In the genomic region with DNA sequence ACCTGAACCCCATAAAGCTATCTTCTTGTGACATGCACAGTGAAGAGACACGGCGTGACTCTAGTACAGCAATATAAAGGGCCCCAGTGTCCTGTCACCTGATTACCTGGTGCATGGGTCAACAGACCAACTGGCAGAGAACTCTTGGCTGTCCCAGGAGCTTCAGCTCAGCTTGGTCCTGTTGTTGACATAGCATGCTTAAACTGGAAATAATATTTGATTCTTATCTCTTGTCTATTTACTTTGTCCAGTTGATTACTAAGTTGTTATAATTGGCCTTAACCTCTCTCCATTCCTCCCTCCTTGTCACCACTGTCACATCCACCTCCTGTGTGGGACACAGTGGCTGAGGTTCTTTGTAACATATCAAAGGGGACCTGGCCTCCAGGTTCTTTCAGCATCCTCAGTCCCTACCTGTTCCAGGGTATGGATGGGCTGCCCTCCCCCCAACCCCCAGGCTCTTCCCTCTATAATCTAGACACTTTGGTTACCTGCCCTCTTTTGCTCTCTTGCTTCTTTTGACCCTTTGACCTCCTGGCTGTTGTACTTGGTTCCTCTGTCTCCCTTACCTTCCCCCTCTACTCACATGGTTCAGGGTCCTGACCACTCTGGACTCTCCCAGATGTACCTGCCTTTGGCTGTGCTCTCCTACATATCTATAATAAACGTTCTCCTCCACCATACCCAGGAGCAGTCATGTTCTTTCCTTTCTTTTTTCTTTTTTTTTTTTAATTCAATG, we compare ENCODE assay signal across 28 mouse cellular contexts. TPM values are rescaled to one million over a fixed set of nuclear protein-coding genes. Genes with fewer than 3 reads are reported as not detected.
A peak's percentile ranks its signal among the peaks of the same experiment; 100 is the strongest.
DNase-seq lines count a peak whose midpoint lies in the region; ATAC-seq and TF ChIP-seq lines count a peak whose summit lies in the region.
"Had no signal": no experiment of that assay in that cellular context is flagged by ENCODE, and none has a peak within 500 bp of the region (broad histone marks: within the 10 kb centered on the region; RNA-seq: fewer than 3 reads in every experiment).

No protein-coding gene starts in this region.

- ATAC-seq in liver, embryonic 12.5 days: no peak
- ATAC-seq in liver, embryonic 11.5 days (replicated peaks; ENCODE audit: low FRiP score): no peak
- no peak for ATAC-seq in forebrain, postnatal 0 days
- ATAC-seq: activated CD4-positive, CD25-positive, alpha-beta regulatory T cell, adult 4 months; forebrain, embryonic 13.5 days; forebrain, embryonic 16.5 days had no signal

- peak; percentile 84 for DNase-seq in heart, adult 11 months
- no peak for DNase-seq in heart, postnatal 25 days (ENCODE audit: low spot score)
- no peak for DNase-seq in liver, embryonic 11.5 days (ENCODE audit: low spot score)
- DNase-seq in yolk sac, embryonic 10.5 days (ENCODE audit: low spot score): peak; percentile 44
- no peak for DNase-seq in natural killer cell, adult 2 months (ENCODE audit: low spot score in 2 of 2)
- no peak for DNase-seq in forebrain, postnatal 0 days
- DNase-seq: adrenal gland, adult 8-10 months; adrenal gland, postnatal 25 days; cerebellum, adult 11-12 months; cerebellum, adult 8-10 months; cerebellum, postnatal 14 days; gastrocnemius, postnatal 25 days; heart, adult 2 months; heart, postnatal 14 days had no signal

- no peaks in the 10 kb centered on the region for H3K9me3 ChIP-seq in liver, embryonic 12.5 days (replicated peaks)
- H3K9me3 ChIP-seq in liver, embryonic 11.5 days (ENCODE audit: control insufficient read depth, low read length): no peaks in the 10 kb centered on the region
- H3K9me3 ChIP-seq in forebrain, postnatal 0 days (ENCODE audit: low read length): no peaks in the 10 kb centered on the region
- H3K9me3 ChIP-seq: forebrain, embryonic 10.5 days; forebrain, embryonic 13.5 days; heart, embryonic 10.5 days; heart, embryonic 13.5 days; hindbrain, embryonic 12.5 days; hindbrain, embryonic 15.5 days had no signal

- peaks cover 33% of the 10 kb centered on the region for H3K4me1 ChIP-seq in liver, embryonic 12.5 days
- peaks cover 2% of the 10 kb centered on the region; the same call in 1 of the 2 replicates for H3K4me1 ChIP-seq in liver, embryonic 11.5 days (replicated peaks; ENCODE audit: control insufficient read depth, insufficient read depth, low read length)
- H3K4me1 ChIP-seq in small intestine, adult 2 months (ENCODE audit: control insufficient read depth, insufficient read depth, insufficient read length, low read length): peaks cover 15% of the 10 kb centered on the region; the same call in 1 of the 2 replicates
- no peaks in the 10 kb centered on the region for H3K4me1 ChIP-seq in forebrain, postnatal 0 days (ENCODE audit: insufficient read depth)
- H3K4me1 ChIP-seq: forebrain, embryonic 10.5 days; forebrain, embryonic 13.5 days; heart, embryonic 10.5 days; heart, embryonic 13.5 days; hindbrain, embryonic 12.5 days; hindbrain, embryonic 15.5 days had no signal

- H3K27me3 ChIP-seq in liver, embryonic 12.5 days (replicated peaks): no peaks in the 10 kb centered on the region
- H3K27me3 ChIP-seq in liver, embryonic 11.5 days (replicated peaks; ENCODE audit: control insufficient read depth, insufficient read depth, low read length): no peaks in the 10 kb centered on the region
- no peaks in the 10 kb centered on the region for H3K27me3 ChIP-seq in small intestine, adult 2 months (ENCODE audit: control insufficient read depth, insufficient read depth, low read length)
- H3K27me3 ChIP-seq in forebrain, postnatal 0 days (ENCODE audit: insufficient read depth, low read length): no peaks in the 10 kb centered on the region
- H3K27me3 ChIP-seq: forebrain, embryonic 13.5 days; heart, embryonic 13.5 days; hindbrain, embryonic 12.5 days; hindbrain, embryonic 15.5 days had no signal

- no peak for TF ChIP-seq POLR2A in small intestine, adult 2 months (IDR thresholded peaks at IDR 0.05; ENCODE audit: low read depth, low read length)

- H3K4me2 ChIP-seq in liver, embryonic 12.5 days: no peak overlapping the region
- no peak overlapping the region for H3K4me2 ChIP-seq in liver, embryonic 11.5 days
- no peak overlapping the region for H3K4me2 ChIP-seq in forebrain, postnatal 0 days (ENCODE audit: low read depth)
- H3K4me2 ChIP-seq: forebrain, embryonic 13.5 days; heart, embryonic 13.5 days; hindbrain, embryonic 12.5 days; hindbrain, embryonic 15.5 days had no signal

- H3K9ac ChIP-seq in liver, embryonic 12.5 days: no peak overlapping the region
- H3K9ac ChIP-seq in liver, embryonic 11.5 days (ENCODE audit: low read depth, low read length): no peak overlapping the region
- H3K9ac ChIP-seq in forebrain, postnatal 0 days: no peak overlapping the region
- H3K9ac ChIP-seq: forebrain, embryonic 13.5 days; heart, embryonic 13.5 days; hindbrain, embryonic 12.5 days; hindbrain, embryonic 15.5 days had no signal

- no peak overlapping the region for H3K4me3 ChIP-seq in liver, embryonic 12.5 days
- H3K4me3 ChIP-seq in liver, embryonic 11.5 days (ENCODE audit: low read depth, low read length): no peak overlapping the region
- H3K4me3 ChIP-seq in small intestine, adult 2 months (ENCODE audit: low read depth, low read length): no peak overlapping the region
- no peak overlapping the region for H3K4me3 ChIP-seq in forebrain, postnatal 0 days (ENCODE audit: low read depth, low read length)
- H3K4me3 ChIP-seq: forebrain, embryonic 10.5 days; forebrain, embryonic 13.5 days; heart, adult 2 months; heart, embryonic 10.5 days; heart, embryonic 13.5 days; hindbrain, embryonic 12.5 days; hindbrain, embryonic 15.5 days had no signal

- 64% methylated on average over 3 of the region's 3 CpGs for WGBS in liver, embryonic 12.5 days (ENCODE audit: insufficient replicate concordance)
- WGBS in liver, embryonic 11.5 days: 72% methylated on average over 3 of the region's 3 CpGs
- 49% methylated on average over 3 of the region's 3 CpGs for WGBS in small intestine, adult 2 months
- WGBS in forebrain, postnatal 0 days: 90% methylated on average over 3 of the region's 3 CpGs

- H3K36me3 ChIP-seq in liver, embryonic 12.5 days: no peaks in the 10 kb centered on the region
- no peaks in the 10 kb centered on the region for H3K36me3 ChIP-seq in liver, embryonic 11.5 days (ENCODE audit: control insufficient read depth, insufficient read depth, low read length)
- no peaks in the 10 kb centered on the region for H3K36me3 ChIP-seq in small intestine, adult 2 months (ENCODE audit: control insufficient read depth, insufficient read depth, low read length)
- H3K36me3 ChIP-seq in forebrain, postnatal 0 days (ENCODE audit: insufficient read depth): no peaks in the 10 kb centered on the region
- H3K36me3 ChIP-seq: forebrain, embryonic 10.5 days; heart, embryonic 10.5 days; heart, embryonic 13.5 days; hindbrain, embryonic 12.5 days; hindbrain, embryonic 15.5 days had no signal

- intact Hi-C loops in heart, postnatal 25 days (cut with DNase I): no loop called here

- peak overlapping the region; percentile 26; the same call in 1 of the 2 replicates for H3K27ac ChIP-seq in liver, embryonic 12.5 days
- H3K27ac ChIP-seq in liver, embryonic 11.5 days (ENCODE audit: low read depth, low read length): no peak overlapping the region
- peak overlapping the region; percentile 17; the same call in 1 of the 2 replicates for H3K27ac ChIP-seq in small intestine, adult 2 months (ENCODE audit: insufficient read depth, low read depth, low read length)
- H3K27ac ChIP-seq in forebrain, postnatal 0 days (ENCODE audit: low read depth, low read length): no peak overlapping the region
- H3K27ac ChIP-seq: forebrain, embryonic 10.5 days; forebrain, embryonic 13.5 days; heart, adult 2 months; heart, embryonic 10.5 days; heart, embryonic 13.5 days; hindbrain, embryonic 12.5 days; hindbrain, embryonic 15.5 days had no signal

- TF ChIP-seq CTCF in small intestine, adult 2 months (IDR thresholded peaks at IDR 0.05; ENCODE audit: extremely low read depth, insufficient read length, insufficient replicate concordance, low read depth, low read length): no peak
- no peak for TF ChIP-seq CTCF in forebrain, postnatal 0 days (IDR thresholded peaks at IDR 0.05; ENCODE audit: low read depth)

RNA-seq across cellular contexts. Expression of gene Srsf5, which starts 13.7 kb away (rescaled TPM):
- total RNA-seq in heart, postnatal 25 days (2021): 100 to 1,000 TPM; 105 to 109 TPM
- 357 and 402 TPM in 2 replicates for polyA plus RNA-seq in liver, embryonic 12.5 days (2016; fragmentation: Nextera tagmentation; extraction: Ambion mirVana)
- 423 and 425 TPM in 2 replicates for polyA plus RNA-seq in liver, embryonic 11.5 days (2014; fragmentation: Nextera tagmentation; extraction: Ambion mirVana)
- 90.3 and 250 TPM in 2 replicates for polyA plus RNA-seq in small intestine, adult 2 months (2012; rRNA removed)
- 344 and 488 TPM in 2 replicates for total RNA-seq in forebrain, postnatal 0 days (2014; rRNA removed)
- 488 and 529 TPM in 2 replicates for polyA plus RNA-seq in forebrain, postnatal 0 days (2015; fragmentation: Nextera tagmentation; extraction: Ambion mirVana)

RNA-seq across cellular contexts. Expression of gene Slc10a1, which starts 36.9 kb away (rescaled TPM):
- total RNA-seq in heart, postnatal 25 days (2021): not detected
- 0.57 and 0.60 TPM in 2 replicates for polyA plus RNA-seq in liver, embryonic 12.5 days (2016; fragmentation: Nextera tagmentation; extraction: Ambion mirVana)
- 0.47 and 0.95 TPM in 2 replicates for polyA plus RNA-seq in liver, embryonic 11.5 days (2014; fragmentation: Nextera tagmentation; extraction: Ambion mirVana)
- not detected in 2 replicates for polyA plus RNA-seq in small intestine, adult 2 months (2012; rRNA removed)
- total RNA-seq in forebrain, postnatal 0 days (2014; rRNA removed): not detected in 2 replicates
- not detected in 2 replicates for polyA plus RNA-seq in forebrain, postnatal 0 days (2015; fragmentation: Nextera tagmentation; extraction: Ambion mirVana)
- total RNA-seq: adrenal gland, postnatal 25 days; gastrocnemius, postnatal 25 days; heart, adult 2 months; heart, postnatal 14 days; hematopoietic stem cell, adult 5-6 weeks had no signal
- polyA plus RNA-seq: brain, embryonic 14.5 days; frontal cortex, adult 2 months; gonadal fat pad, adult 2 months; heart, adult 2 months had no signal

Comparison
In these comparisons a context has a peak if more than half of its experiments do, and no peak if none do; other contexts are left out.
1. DNase-seq: peak in heart, adult 11 months (single experiment) and yolk sac, embryonic 10.5 days (single experiment); none in heart, postnatal 25 days (single experiment), liver, embryonic 11.5 days (single experiment), natural killer cell, adult 2 months (0 of 2) and forebrain, postnatal 0 days (single experiment).
2. H3K27ac ChIP-seq: peak in liver, embryonic 12.5 days (single experiment) and small intestine, adult 2 months (single experiment); none in liver, embryonic 11.5 days (single experiment) and forebrain, postnatal 0 days (single experiment).